Mouse (Mus musculus) brown adipose tissue, adult 24 weeks (tissue): Measurements from ENCODE around the gene Ncapg2. TPM values are rescaled to one million over a fixed set of nuclear protein-coding genes. Genes with fewer than 3 reads are reported as not detected.

Experiments used
- H3K27ac ChIP-seq: fragments of 200-500 bp; replicated peaks from 2 replicates; pipeline ENCODE4 v1.5.1; 2012; ENCODE audit warnings: low read depth, mild to moderate bottlenecking, low read length
- H3K4me1 ChIP-seq: fragments of 200-500 bp; 2 replicates; pipeline ENCODE4 v1.6.1; 2012; ENCODE audit warnings: low read length, mixed read lengths; ENCODE audit not compliant: control insufficient read depth, insufficient read depth, insufficient read length
- H3K4me3 ChIP-seq: fragments of 200-500 bp; 2 replicates; pipeline ENCODE4 v1.5.1; 2012; ENCODE audit warnings: low read depth, mild to moderate bottlenecking, low read length, moderate library complexity; ENCODE audit not compliant: insufficient read depth
- polyA plus RNA-seq: library from polyadenylated mRNA; stranded (reverse); fragments of >200 nt; gene quantifications from 2 replicates; pipeline ENCODE4 v1.2.4, GENCODE M21; 2012; ENCODE audit not compliant: missing spikeins, insufficient read depth, insufficient read length

The Ncapg2 gene
- polyA plus RNA-seq, 1 experiment = 3.2 TPM

GRCm38 (mm10) chr12:116414941-116415340, 9.7 kb downstream of the Ncapg2 start:
- H3K4me1 ChIP-seq = no peaks in the 10 kb centered on the region
- no peak overlapping the region for H3K27ac ChIP-seq
- H3K4me3 ChIP-seq = no peak overlapping the region

GRCm38 (mm10) chr12:116416514-116416913, 11.3 kb downstream of the Ncapg2 start:
- H3K27ac ChIP-seq = no peak overlapping the region
- no peaks in the 10 kb centered on the region for H3K4me1 ChIP-seq

DNA sequence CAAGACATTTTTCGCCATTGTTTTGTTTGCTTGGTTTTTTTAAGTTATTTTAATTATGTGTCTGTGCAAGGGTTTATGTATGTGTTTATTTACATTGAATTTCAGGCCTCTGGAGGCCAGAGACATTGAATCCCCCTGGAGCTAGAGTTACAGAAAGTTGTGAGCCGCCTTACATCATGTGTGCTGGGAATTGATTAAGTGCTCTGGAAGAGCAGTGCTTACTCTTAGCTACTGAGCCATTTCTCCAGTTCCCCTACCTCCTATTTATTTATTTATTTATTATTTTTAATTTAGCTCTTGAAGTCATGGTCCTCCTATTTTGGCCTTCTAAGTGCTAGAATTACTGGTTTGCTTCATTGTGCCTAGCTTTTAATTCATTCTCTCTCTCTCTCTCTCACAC, 16.5 kb downstream of the Ncapg2 start:
- H3K27ac ChIP-seq = no peak overlapping the region
- H3K4me1 ChIP-seq = no peaks in the 10 kb centered on the region; the same call in 1 of the 2 replicates
- no peak overlapping the region for H3K4me3 ChIP-seq

More at GRCm38 (mm10) chr12:116416514-116416913, 11.3 kb downstream of the Ncapg2 start:
- no peak overlapping the region for H3K4me3 ChIP-seq

GRCm38 (mm10) chr12:116425392-116425791, 20.2 kb downstream of the Ncapg2 start:
- Histone ChIP-seq H3K4me3 (no peak overlapping the region), H3K4me1 (no peaks in the 10 kb centered on the region; the same call in 1 of the 2 replicates), H3K27ac (no peak overlapping the region; the same call in 1 of the 2 replicates)

GRCm38 (mm10) chr12:116433742-116434141, 28.5 kb downstream of the Ncapg2 start:
- no peaks in the 10 kb centered on the region for H3K4me1 ChIP-seq
- no peak overlapping the region for H3K4me3 ChIP-seq
- no peak overlapping the region for H3K27ac ChIP-seq

GRCm38 (mm10) chr12:116435232-116435631, 30.0 kb downstream of the Ncapg2 start:
- no peak overlapping the region for H3K4me3 ChIP-seq
- no peaks in the 10 kb centered on the region for H3K4me1 ChIP-seq
- no peak overlapping the region for H3K27ac ChIP-seq

DNA sequence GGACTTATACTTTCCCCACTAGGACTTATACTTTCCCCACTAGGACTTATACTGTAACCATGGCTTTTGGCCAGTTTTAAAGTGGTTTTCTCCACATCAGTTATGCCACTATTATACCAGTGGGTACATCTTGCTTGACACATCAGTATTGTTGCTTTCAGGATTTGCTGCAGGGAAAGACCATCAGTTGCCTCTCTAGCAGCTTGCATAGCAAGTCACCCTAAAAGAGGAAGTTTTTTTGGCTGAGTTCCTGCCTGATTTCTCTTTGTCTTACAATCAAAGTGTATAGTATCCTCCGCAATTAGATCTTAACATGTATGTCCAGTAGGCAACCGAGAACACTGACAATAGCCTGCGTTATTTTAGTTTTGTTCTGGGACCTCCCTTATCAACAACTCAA, 30.9 kb downstream of the Ncapg2 start:
- no peaks in the 10 kb centered on the region for H3K4me1 ChIP-seq
- no peak overlapping the region for H3K27ac ChIP-seq
- H3K4me3 ChIP-seq = no peak overlapping the region

DNA sequence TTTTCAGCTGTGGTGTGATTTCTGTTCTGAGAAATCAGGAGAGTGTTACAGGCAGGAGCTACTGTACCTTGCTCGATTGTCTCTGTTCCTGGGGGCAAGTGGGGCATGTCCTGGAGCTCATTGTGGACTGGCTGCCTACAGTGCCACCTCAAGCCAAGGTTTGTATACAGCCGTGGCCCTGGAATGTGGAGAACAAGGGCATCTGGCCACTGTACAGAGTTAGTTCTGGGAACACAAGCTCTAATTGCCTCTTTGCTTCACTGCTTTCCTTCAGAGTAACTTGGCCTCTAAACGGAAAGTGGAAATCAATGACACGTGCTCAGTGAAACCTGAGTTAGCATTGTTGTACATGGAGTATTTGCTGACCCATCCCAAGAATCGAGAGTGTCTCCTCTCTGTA, 33.4 kb downstream of the Ncapg2 start:
- Histone ChIP-seq H3K4me3 (no peak overlapping the region), H3K4me1 (no peaks in the 10 kb centered on the region), H3K27ac (no peak overlapping the region)

- no peak overlapping the region for H3K27ac ChIP-seq
- H3K4me1 ChIP-seq = no peaks in the 10 kb centered on the region
- no peak overlapping the region for H3K4me3 ChIP-seq
Observed at GRCm38 (mm10) chr12:116442184-116442583, 37.0 kb downstream of the Ncapg2 start.

GRCm38 (mm10) chr12:116449536-116449935, 44.3 kb downstream of the Ncapg2 start:
- Histone ChIP-seq H3K27ac (no peak overlapping the region), H3K4me1 (no peaks in the 10 kb centered on the region), H3K4me3 (no peak overlapping the region)

DNA sequence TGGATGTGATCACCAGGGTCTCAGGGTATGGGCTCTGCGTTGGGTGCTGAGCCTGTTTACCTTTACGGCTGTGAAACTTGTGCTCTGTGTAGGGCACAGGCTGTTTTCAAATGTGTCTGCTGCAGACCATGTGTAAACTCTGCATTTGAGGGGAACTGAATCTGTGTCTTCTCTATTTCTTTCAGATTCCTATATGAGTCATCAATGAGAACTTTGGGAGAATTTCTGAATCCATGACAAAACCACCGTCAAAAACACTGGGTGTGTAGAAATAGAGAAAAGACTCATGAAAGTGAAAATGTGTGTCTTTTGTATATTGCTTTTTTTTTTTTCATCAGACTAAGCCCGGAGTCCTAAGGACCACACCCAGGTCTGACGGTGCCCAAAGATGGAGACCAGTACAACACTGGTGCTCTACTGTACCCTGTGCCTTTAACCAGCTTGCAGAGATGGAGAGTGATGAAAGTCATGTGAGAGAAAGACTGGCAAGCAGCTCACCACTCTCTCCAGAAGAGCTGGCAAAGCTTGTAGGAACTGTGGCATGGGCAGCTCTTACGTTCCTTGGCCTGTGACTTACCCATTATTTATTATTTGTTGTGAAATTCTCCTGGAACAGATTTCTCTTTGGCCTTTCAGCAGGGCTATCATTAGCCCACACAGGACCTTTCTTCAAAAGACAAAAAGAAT, 55.3 kb downstream of the Ncapg2 start:
- H3K4me3 ChIP-seq = no peak overlapping the region
- no peak overlapping the region for H3K27ac ChIP-seq
- H3K4me1 ChIP-seq = no peaks in the 10 kb centered on the region

DNA sequence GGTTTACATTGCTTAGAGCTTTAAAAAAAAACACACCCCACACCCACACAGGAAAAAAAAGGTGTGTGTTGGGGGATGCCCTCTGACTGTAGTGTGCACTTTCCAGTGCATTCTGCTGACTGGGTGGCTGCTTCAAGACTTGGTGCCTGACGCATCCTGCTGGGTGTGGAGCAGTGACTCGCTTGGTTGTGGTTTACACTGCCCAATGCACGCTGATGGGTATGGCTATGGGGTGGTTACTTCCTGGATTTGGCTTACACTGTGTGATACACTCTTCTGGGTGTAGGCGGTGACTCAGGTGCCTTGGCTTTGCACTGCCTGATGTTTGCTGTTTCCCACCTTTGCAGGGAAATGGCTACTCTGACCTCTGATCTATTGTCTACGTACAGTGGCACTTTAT, 61.8 kb downstream of the Ncapg2 start:
- no peak overlapping the region for H3K27ac ChIP-seq
- H3K4me3 ChIP-seq = no peak overlapping the region
- no peaks in the 10 kb centered on the region for H3K4me1 ChIP-seq

DNA sequence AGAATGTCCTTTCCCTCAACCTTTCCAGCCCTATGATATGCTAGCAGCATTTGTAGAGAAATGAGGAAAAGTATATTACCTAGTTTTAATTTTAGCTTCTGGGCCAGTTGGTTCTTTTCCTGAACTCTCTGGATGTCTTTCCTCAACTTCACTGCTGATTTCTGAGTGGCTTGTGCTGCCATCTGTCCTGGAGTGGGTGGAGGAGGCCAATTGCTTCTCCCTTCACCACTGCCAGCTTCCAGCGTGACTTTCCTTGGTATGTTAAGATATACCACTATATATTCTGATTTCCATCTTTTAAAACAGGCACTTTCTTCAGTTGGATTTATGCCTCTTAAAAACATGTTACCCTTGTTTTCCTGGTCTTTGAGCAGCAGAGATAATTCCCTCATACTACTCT, 63.1 kb downstream of the Ncapg2 start:
- H3K4me1 ChIP-seq = no peaks in the 10 kb centered on the region
- H3K4me3 ChIP-seq = no peak overlapping the region
- no peak overlapping the region for H3K27ac ChIP-seq

DNA sequence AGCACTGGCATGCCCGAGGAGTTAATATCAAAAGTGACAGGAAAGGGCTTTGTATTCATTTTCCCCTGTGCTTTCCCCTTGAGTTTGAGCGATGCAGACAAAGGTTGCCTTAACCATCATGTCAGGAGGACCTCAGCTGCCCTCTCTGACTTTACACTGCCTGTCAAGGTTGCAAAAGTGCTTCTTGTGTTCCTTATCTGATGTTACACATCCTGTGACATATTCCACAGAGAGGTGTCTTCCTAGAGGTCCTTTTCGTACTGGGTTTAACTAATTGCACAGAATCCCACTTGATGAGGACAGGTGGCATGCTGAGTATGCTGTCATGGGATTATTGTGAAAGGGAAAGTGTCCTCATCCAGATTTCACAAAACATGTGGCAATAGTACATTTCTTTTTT, 63.9 kb downstream of the Ncapg2 start:
- H3K4me3 ChIP-seq = no peak overlapping the region

DNA sequence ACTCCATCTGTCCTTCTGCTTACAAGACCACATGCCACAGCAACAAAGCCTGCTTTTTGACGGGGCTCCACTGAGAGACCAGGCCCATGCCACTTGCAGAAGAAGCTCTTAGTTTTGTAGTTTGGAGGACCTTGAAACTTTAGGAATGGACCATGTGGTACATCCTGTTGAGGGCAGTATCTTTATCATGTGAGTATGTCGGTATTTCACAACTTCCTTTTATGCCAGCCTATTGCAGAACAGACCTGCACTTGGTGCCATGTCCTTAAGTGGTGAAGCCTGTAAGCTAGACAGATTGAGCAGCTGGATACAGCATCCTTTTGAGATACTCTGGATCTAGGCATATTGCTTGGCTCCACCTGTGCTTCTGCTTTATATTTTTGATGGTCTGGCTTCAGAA, 68.1 kb downstream of the Ncapg2 start:
- H3K4me3 ChIP-seq = no peak overlapping the region

More for the DNA sequence above, 63.9 kb downstream of the Ncapg2 start:
- no peaks in the 10 kb centered on the region for H3K4me1 ChIP-seq
- no peak overlapping the region for H3K27ac ChIP-seq

DNA sequence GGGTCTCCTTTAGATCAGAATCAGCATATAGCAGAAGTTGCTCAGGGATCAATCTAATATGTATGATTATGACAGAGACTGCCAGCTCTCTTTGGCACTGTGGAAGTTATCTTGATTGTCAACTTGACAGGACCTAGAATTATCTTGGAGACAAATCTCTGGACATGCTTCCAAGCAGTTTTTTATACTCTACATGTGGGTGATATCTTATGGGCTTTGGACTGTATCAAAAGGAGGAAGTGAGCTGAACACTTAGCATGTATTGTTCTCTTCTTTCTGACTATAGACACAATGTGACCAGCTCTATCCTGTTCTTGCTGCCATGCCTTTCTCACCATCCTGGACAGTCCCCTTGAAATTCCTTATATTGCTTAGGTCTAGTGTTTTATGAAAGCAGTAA, 68.6 kb downstream of the Ncapg2 start:
- H3K27ac ChIP-seq = no peak overlapping the region
- no peak overlapping the region for H3K4me3 ChIP-seq
- no peaks in the 10 kb centered on the region for H3K4me1 ChIP-seq

More for the DNA sequence above, 68.1 kb downstream of the Ncapg2 start:
- H3K27ac ChIP-seq = no peak overlapping the region
- no peaks in the 10 kb centered on the region for H3K4me1 ChIP-seq
